Mouse (Mus musculus): ENCODE measurements at regions not wholly inside any gene's neighbourhood (a gene's known extent, or its start where the extent isn't known, plus 50 kb on each side); places are given as distances from the start of the nearest gene placed in this dataset.

DNA sequence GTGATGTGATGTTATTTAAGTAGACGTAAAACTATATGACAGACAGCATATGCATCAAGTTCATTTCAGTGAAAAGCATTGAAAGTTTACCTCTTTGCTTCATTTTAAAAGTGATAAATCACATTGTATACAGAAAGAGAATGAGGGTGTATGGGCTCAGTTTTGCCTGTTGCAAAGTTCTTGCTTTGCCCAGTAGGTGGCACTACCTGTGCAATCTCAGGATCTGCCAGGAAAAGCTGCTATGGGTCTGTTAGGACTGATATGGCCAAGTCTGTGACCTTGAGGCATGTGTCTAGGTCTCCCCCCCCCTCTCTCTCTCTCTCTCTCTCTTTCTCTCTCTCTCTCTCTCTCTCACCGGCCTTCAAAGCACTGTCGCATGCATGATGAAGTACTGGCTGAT is 701.3 kb downstream of the Rab28 start:
- no peak for TF ChIP-seq POLR2A (IDR thresholded peaks at IDR 0.05; ENCODE audit: low read depth, low read length)
- peak; percentile 59 for TF ChIP-seq CTCF (conservative IDR thresholded peaks at IDR 0.05; ENCODE audit: insufficient read depth, insufficient read length, low read depth, low read length)

All from kidney, adult 2 months (tissue).